Mouse (Mus musculus) E14TG2a.4 (cell line): ENCODE measurements at regions not wholly inside any gene's neighbourhood (a gene's known extent, or its start where the extent isn't known, plus 50 kb on each side); places are given as distances from the start of the nearest gene placed in this dataset.

Experiments used
- CTCF ChIP-seq: conservative IDR thresholded peaks from 2 replicates; pipeline ENCODE4 v1.5.1; 2014; ENCODE audit warnings: low read length
- NANOG ChIP-seq: IDR thresholded peaks from 2 replicates; pipeline ENCODE4 v1.6.1; 2014; ENCODE audit warnings: borderline replicate concordance, low read length, mixed read lengths
- POU5F1 ChIP-seq: IDR thresholded peaks from 2 replicates; pipeline ENCODE4 v1.6.1; 2014; ENCODE audit warnings: low read length, borderline replicate concordance

GRCm38 (mm10) chr10:19525939-19526338 is 65.8 kb upstream of the Ifngr1 start:
- TF ChIP-seq CTCF (no peak), POU5F1 (no peak), NANOG (no peak)
